Mouse (Mus musculus): ENCODE measurements around the gene Arcn1. TPM values are rescaled to one million over a fixed set of nuclear protein-coding genes. Genes with fewer than 3 reads are reported as not detected.

Gene Arcn1
- polyA plus RNA-seq, 1 experiment from 2014 or later = 92.8 TPM

- peaks cover 10% of the 10 kb centered on the region for H3K4me1 ChIP-seq (ENCODE audit: control insufficient read depth, low read depth, low read length)
- no peak overlapping the region for H3K4me2 ChIP-seq (ENCODE audit: low read depth, low read length)
- no peaks in the 10 kb centered on the region for H3K9me3 ChIP-seq (replicated peaks; ENCODE audit: control insufficient read depth, low read length)
- H3K36me3 ChIP-seq (ENCODE audit: control insufficient read depth, insufficient read depth) = no peaks in the 10 kb centered on the region
- ATAC-seq (ENCODE audit: low read depth) = no peak
- H3K9ac ChIP-seq (ENCODE audit: low read depth, low read length) = no peak overlapping the region
- no peak overlapping the region for H3K4me3 ChIP-seq (ENCODE audit: low read depth, low read length)
- no peak overlapping the region for H3K27ac ChIP-seq (ENCODE audit: low read length)
- H3K27me3 ChIP-seq (ENCODE audit: control insufficient read depth, insufficient read depth, low read depth, low read length) = no peaks in the 10 kb centered on the region; the same call in 1 of the 2 replicates
- 64% methylated on average over 12 of the region's 12 CpGs for WGBS (ENCODE audit: insufficient replicate concordance)
Observed at GRCm38 (mm10) chr9:44718937-44719631, 48.6 kb downstream of the Arcn1 start.

DNA sequence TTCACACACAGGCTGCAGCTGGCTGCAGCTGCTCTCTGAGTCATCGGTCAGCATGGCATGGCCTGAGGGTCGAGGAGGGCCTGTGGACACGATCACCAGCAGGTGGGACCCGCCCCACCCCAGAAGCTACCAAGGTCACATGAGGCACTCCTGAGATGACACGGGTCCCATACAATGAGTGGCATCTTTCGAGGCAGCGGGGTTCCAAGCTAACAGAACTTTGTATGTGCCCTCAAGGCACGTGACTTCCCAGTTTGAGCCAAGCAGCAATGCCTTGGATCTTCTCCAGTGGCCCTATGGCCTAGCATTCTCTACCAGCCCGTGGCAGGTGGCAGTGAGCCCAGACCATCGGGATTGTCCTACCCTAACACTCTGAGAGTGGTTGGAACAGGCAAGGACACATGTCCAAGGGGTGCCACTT, 49.8 kb downstream of the Arcn1 start:
- 63% methylated on average over 10 of the region's 10 CpGs for WGBS (ENCODE audit: insufficient replicate concordance)

GRCm38 (mm10) chr9:44716997-44717821, 50.4 kb downstream of the Arcn1 start:
- Histone ChIP-seq H3K9ac (ENCODE audit: low read depth, low read length) (no peak overlapping the region), H3K4me3 (ENCODE audit: low read depth, low read length) (no peak overlapping the region), H3K27ac (ENCODE audit: low read length) (no peak overlapping the region), H3K9me3 (replicated peaks; ENCODE audit: control insufficient read depth, low read length) (no peaks in the 10 kb centered on the region), H3K36me3 (ENCODE audit: control insufficient read depth, insufficient read depth) (no peaks in the 10 kb centered on the region), H3K4me2 (ENCODE audit: low read depth, low read length) (no peak overlapping the region), H3K27me3 (ENCODE audit: control insufficient read depth, insufficient read depth, low read depth, low read length) (no peaks in the 10 kb centered on the region; the same call in 1 of the 2 replicates), H3K4me1 (ENCODE audit: control insufficient read depth, low read depth, low read length) (peaks cover 14% of the 10 kb centered on the region)
- ATAC-seq (ENCODE audit: low read depth) = no peak
- WGBS (ENCODE audit: insufficient replicate concordance) = 44% methylated on average over 6 of the region's 6 CpGs

More for the DNA sequence above, 49.8 kb downstream of the Arcn1 start:
- ATAC-seq (ENCODE audit: low read depth) = no peak
- Histone ChIP-seq H3K9ac (ENCODE audit: low read depth, low read length) (no peak overlapping the region), H3K9me3 (replicated peaks; ENCODE audit: control insufficient read depth, low read length) (no peaks in the 10 kb centered on the region), H3K4me2 (ENCODE audit: low read depth, low read length) (no peak overlapping the region), H3K27me3 (ENCODE audit: control insufficient read depth, insufficient read depth, low read depth, low read length) (no peaks in the 10 kb centered on the region; the same call in 1 of the 2 replicates), H3K27ac (ENCODE audit: low read length) (no peak overlapping the region), H3K4me1 (ENCODE audit: control insufficient read depth, low read depth, low read length) (peaks cover 14% of the 10 kb centered on the region), H3K4me3 (ENCODE audit: low read depth, low read length) (no peak overlapping the region), H3K36me3 (ENCODE audit: control insufficient read depth, insufficient read depth) (no peaks in the 10 kb centered on the region)

DNA sequence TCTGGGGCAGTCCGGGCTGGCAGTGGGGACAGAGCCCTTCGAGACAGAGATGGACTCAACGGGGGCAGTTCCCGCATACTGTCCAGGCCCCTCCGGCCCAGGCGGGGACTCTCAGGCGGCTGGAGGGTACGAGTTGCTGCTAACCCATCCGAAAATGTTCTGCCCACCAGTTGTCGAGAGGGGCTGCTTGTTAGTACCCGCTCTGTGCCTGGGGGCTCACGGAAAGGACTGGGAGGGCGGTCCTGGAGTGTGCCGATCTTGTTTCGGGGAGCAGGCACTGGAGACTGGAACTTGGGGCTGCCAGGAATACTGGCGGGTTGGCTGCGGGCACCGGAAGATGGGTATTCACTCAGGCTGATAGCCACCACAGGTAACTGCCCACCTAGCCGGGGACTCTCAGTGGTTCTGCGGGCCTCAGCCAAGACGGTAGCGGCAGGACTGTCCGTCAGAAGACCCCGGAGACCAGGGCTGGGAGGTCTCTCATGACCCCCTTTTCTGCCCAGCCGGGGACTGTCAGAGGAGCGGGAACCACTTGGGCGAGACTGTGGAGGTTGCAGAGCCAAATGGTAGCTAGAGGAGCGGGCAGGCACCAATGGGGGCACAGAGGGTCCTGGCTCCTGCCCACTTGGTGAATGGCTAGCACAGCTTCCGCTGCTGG, 51.8 kb downstream of the Arcn1 start:
- Histone ChIP-seq H3K36me3 (ENCODE audit: control insufficient read depth, insufficient read depth) (no peaks in the 10 kb centered on the region), H3K4me1 (ENCODE audit: control insufficient read depth, low read depth, low read length) (peaks cover 12% of the 10 kb centered on the region), H3K4me3 (ENCODE audit: low read depth, low read length) (no peak overlapping the region), H3K27ac (ENCODE audit: low read length) (no peak overlapping the region), H3K27me3 (ENCODE audit: control insufficient read depth, insufficient read depth, low read depth, low read length) (no peaks in the 10 kb centered on the region; the same call in 1 of the 2 replicates), H3K4me2 (ENCODE audit: low read depth, low read length) (no peak overlapping the region), H3K9ac (ENCODE audit: low read depth, low read length) (no peak overlapping the region), H3K9me3 (replicated peaks; ENCODE audit: control insufficient read depth, low read length) (no peaks in the 10 kb centered on the region)
- WGBS (ENCODE audit: insufficient replicate concordance) = 88% methylated on average over 29 of the region's 29 CpGs
- no peak for ATAC-seq (ENCODE audit: low read depth)

DNA sequence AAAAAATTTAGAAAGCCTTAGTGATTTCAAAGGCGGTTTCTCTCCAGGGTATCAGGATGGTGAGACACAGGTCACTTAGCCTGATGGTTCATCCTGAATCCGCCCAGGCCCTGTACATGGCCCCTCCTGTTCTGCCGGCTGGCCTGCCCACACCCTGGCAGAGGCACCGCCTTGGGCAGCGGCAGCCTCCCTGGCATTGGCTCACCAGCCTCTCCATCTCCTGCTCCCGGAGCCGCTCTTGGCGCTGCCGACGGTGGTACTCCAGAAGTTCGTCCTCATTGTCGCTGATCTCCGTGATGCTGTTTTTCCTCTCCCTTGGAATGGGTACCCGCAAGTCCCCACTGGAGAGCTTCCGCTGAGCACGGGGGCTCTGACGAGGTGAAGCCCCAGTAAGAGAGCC, 52.5 kb downstream of the Arcn1 start:
- Histone ChIP-seq H3K27me3 (ENCODE audit: control insufficient read depth, insufficient read depth, low read depth, low read length) (no peaks in the 10 kb centered on the region), H3K9me3 (replicated peaks; ENCODE audit: control insufficient read depth, low read length) (no peaks in the 10 kb centered on the region), H3K4me1 (ENCODE audit: control insufficient read depth, low read depth, low read length) (peaks cover 5% of the 10 kb centered on the region), H3K27ac (ENCODE audit: low read length) (no peak overlapping the region), H3K4me2 (ENCODE audit: low read depth, low read length) (no peak overlapping the region), H3K36me3 (ENCODE audit: control insufficient read depth, insufficient read depth) (no peaks in the 10 kb centered on the region), H3K4me3 (ENCODE audit: low read depth, low read length) (no peak overlapping the region), H3K9ac (ENCODE audit: low read depth, low read length) (no peak overlapping the region)
- ATAC-seq (ENCODE audit: low read depth) = no peak
- WGBS (ENCODE audit: insufficient replicate concordance) = 87% methylated on average over 17 of the region's 17 CpGs

- Histone ChIP-seq H3K9me3 (replicated peaks; ENCODE audit: control insufficient read depth, low read length) (no peaks in the 10 kb centered on the region), H3K4me3 (ENCODE audit: low read depth, low read length) (no peak overlapping the region), H3K4me1 (ENCODE audit: control insufficient read depth, low read depth, low read length) (peaks cover 5% of the 10 kb centered on the region), H3K9ac (ENCODE audit: low read depth, low read length) (no peak overlapping the region), H3K27me3 (ENCODE audit: control insufficient read depth, insufficient read depth, low read depth, low read length) (no peaks in the 10 kb centered on the region), H3K27ac (ENCODE audit: low read length) (no peak overlapping the region), H3K4me2 (ENCODE audit: low read depth, low read length) (no peak overlapping the region), H3K36me3 (ENCODE audit: control insufficient read depth, insufficient read depth) (no peaks in the 10 kb centered on the region)
- ATAC-seq (ENCODE audit: low read depth) = no peak
- WGBS (ENCODE audit: insufficient replicate concordance) = 34% methylated on average over 2 of the region's 2 CpGs
Observed at GRCm38 (mm10) chr9:44713574-44713973, 54.1 kb downstream of the Arcn1 start.

DNA sequence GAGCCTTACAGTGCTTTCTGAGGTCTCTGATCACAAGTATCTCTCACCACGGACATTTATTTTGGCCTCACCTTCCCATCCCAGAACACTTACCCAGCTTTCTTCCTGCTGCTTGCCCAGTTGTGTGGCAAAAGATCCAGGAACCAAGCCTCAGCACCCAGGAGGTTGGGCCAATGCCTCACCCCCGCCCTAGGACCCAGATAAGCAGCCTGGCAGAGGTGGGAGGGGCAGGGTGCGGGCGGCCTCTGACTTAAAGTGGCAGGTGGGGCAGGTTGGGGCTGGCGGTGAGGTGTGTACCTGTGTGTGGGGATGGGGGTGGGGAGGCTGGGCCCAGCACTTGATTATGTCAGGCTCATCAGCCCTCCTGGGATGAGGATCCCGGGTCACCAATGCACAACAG, 54.6 kb downstream of the Arcn1 start:
- Histone ChIP-seq H3K9ac (ENCODE audit: low read depth, low read length) (no peak overlapping the region), H3K27ac (ENCODE audit: low read length) (no peak overlapping the region), H3K27me3 (ENCODE audit: control insufficient read depth, insufficient read depth, low read depth, low read length) (no peaks in the 10 kb centered on the region), H3K4me1 (ENCODE audit: control insufficient read depth, low read depth, low read length) (peaks cover 7% of the 10 kb centered on the region), H3K36me3 (ENCODE audit: control insufficient read depth, insufficient read depth) (no peaks in the 10 kb centered on the region), H3K4me2 (ENCODE audit: low read depth, low read length) (no peak overlapping the region), H3K4me3 (ENCODE audit: low read depth, low read length) (no peak overlapping the region), H3K9me3 (replicated peaks; ENCODE audit: control insufficient read depth, low read length) (no peaks in the 10 kb centered on the region)
- 50% methylated on average over 6 of the region's 6 CpGs for WGBS (ENCODE audit: insufficient replicate concordance)
- ATAC-seq (ENCODE audit: low read depth) = no peak

GRCm38 (mm10) chr9:44711602-44712001, 56.0 kb downstream of the Arcn1 start:
- Histone ChIP-seq H3K36me3 (ENCODE audit: control insufficient read depth, insufficient read depth) (no peaks in the 10 kb centered on the region), H3K27ac (ENCODE audit: low read length) (no peak overlapping the region), H3K27me3 (ENCODE audit: control insufficient read depth, insufficient read depth, low read depth, low read length) (no peaks in the 10 kb centered on the region), H3K4me3 (ENCODE audit: low read depth, low read length) (no peak overlapping the region), H3K9ac (ENCODE audit: low read depth, low read length) (no peak overlapping the region), H3K4me1 (ENCODE audit: control insufficient read depth, low read depth, low read length) (peaks cover 7% of the 10 kb centered on the region), H3K9me3 (replicated peaks; ENCODE audit: control insufficient read depth, low read length) (no peaks in the 10 kb centered on the region), H3K4me2 (ENCODE audit: low read depth, low read length) (no peak overlapping the region)
- no peak for ATAC-seq (ENCODE audit: low read depth)
- 71% methylated on average over 17 of the region's 17 CpGs for WGBS (ENCODE audit: insufficient replicate concordance)

Data from liver, embryonic 16.5 days (tissue).